Mouse (Mus musculus) spleen, adult 2 months (tissue): ENCODE measurements around the gene Mrc1.

Source experiments
- CTCF ChIP-seq: fragments of 200-500 bp; IDR thresholded peaks from 2 replicates; pipeline ENCODE4 v1.5.1; 2011; ENCODE audit warnings: mild to moderate bottlenecking, inconsistent platforms; ENCODE audit not compliant: insufficient read depth, insufficient read length, insufficient replicate concordance; ENCODE audit errors: extremely low read depth
- POLR2A ChIP-seq: fragments of 200-500 bp; IDR thresholded peaks from 2 replicates; pipeline ENCODE4 v1.6.1; 2011; ENCODE audit warnings: low read depth, low read length, inconsistent platforms

- TF ChIP-seq POLR2A: no peak
- no peak for TF ChIP-seq CTCF
Observed at GRCm38 (mm10) chr2:14216653-14217052, 12.5 kb upstream of the Mrc1 start.
